In genomic region chr2:161858361-161858760, GRCm38 (mm10) we compare ENCODE assay signal across 23 mouse cellular contexts.
A peak's percentile ranks its signal among the peaks of the same experiment; 100 is the strongest.
DNase-seq lines count a peak whose midpoint lies in the region; ATAC-seq lines count a peak whose summit lies in the region.
"Had no signal": no experiment of that assay in that cellular context is flagged by ENCODE, and none has a peak within 500 bp of the region (broad histone marks: within the 10 kb centered on the region; RNA-seq: fewer than 3 reads in every experiment).

No protein-coding gene starts in this region.

- H3K4me2 ChIP-seq in kidney, embryonic 16.5 days (replicated peaks; ENCODE audit: low read depth, low read length), result no peak overlapping the region
- H3K4me2 ChIP-seq: embryonic facial prominence, embryonic 15.5 days; heart, embryonic 12.5 days; hindbrain, embryonic 15.5 days had no signal

- ATAC-seq in cerebellum, adult (ENCODE audit: insufficient number of reproducible peaks, low FRiP score, low TSS enrichment), result peak; percentile 31; the same call in 1 of the 2 replicates
- peak; percentile 57; the same call in 1 of the 2 replicates for ATAC-seq in frontal cortex, adult (ENCODE audit: low TSS enrichment)
- ATAC-seq in activated CD4-positive, CD25-positive, alpha-beta regulatory T cell, adult 4 months, result no peak
- ATAC-seq in kidney, embryonic 16.5 days (ENCODE audit: low FRiP score, low TSS enrichment), result no peak
- ATAC-seq: CD4-positive, CD25-positive, alpha-beta regulatory T cell, adult 4 months; forebrain, embryonic 16.5 days; inflammation-experienced regulatory T-cells, adult 6 months had no signal

- H3K4me1 ChIP-seq in kidney, embryonic 16.5 days (ENCODE audit: insufficient read depth, low read length), result no peaks in the 10 kb centered on the region
- H3K4me1 ChIP-seq: embryonic facial prominence, embryonic 15.5 days; heart, embryonic 12.5 days; hindbrain, embryonic 10.5 days; hindbrain, embryonic 15.5 days had no signal

- no peaks in the 10 kb centered on the region for H3K27me3 ChIP-seq in kidney, embryonic 16.5 days (ENCODE audit: insufficient read depth, low read length)
- H3K27me3 ChIP-seq: embryonic facial prominence, embryonic 15.5 days; heart, embryonic 12.5 days; hindbrain, embryonic 15.5 days had no signal

- no peak for DNase-seq in cerebellum, adult 11 months
- DNase-seq in frontal cortex, postnatal 14 days (ENCODE audit: low spot score in 2 of 2), result no peak
- DNase-seq in brain, adult 2 months (ENCODE audit: low read depth, low spot score), result peak; percentile 77
- peak; percentile 79 to 83 for DNase-seq in cerebellum, postnatal 10 days
- DNase-seq: adrenal gland, postnatal 10 days; B cell, adult 2 months; embryo, embryonic 11 days; gastrocnemius, adult 2 months; gastrocnemius, postnatal 25 days had no signal

- WGBS in kidney, embryonic 16.5 days, result 70% methylated on average over 1 of the region's 1 CpGs

- no peaks in the 10 kb centered on the region for H3K36me3 ChIP-seq in kidney, embryonic 16.5 days (ENCODE audit: insufficient read depth, low read length)
- H3K36me3 ChIP-seq: embryonic facial prominence, embryonic 15.5 days; forebrain, embryonic 10.5 days; G1E; heart, embryonic 12.5 days; hindbrain, embryonic 10.5 days; hindbrain, embryonic 15.5 days had no signal

- no peaks in the 10 kb centered on the region for H3K9me3 ChIP-seq in kidney, embryonic 16.5 days (ENCODE audit: low read length)
- H3K9me3 ChIP-seq: embryonic facial prominence, embryonic 15.5 days; forebrain, embryonic 10.5 days; heart, embryonic 12.5 days; hindbrain, embryonic 10.5 days; hindbrain, embryonic 15.5 days had no signal

- H3K27ac ChIP-seq in kidney, embryonic 16.5 days (ENCODE audit: low read length), result no peak overlapping the region
- H3K27ac ChIP-seq: embryonic facial prominence, embryonic 15.5 days; forebrain, embryonic 10.5 days; gastrocnemius, adult 2 months; hindbrain, embryonic 10.5 days; hindbrain, embryonic 15.5 days had no signal

- H3K4me3 ChIP-seq in kidney, embryonic 16.5 days (ENCODE audit: low read length), result no peak overlapping the region
- H3K4me3 ChIP-seq: embryonic facial prominence, embryonic 15.5 days; erythroblast, embryonic 14.5 days; forebrain, embryonic 10.5 days; gastrocnemius, adult 2 months; heart, embryonic 12.5 days; hindbrain, embryonic 10.5 days; hindbrain, embryonic 15.5 days had no signal

- H3K9ac ChIP-seq in kidney, embryonic 16.5 days (replicated peaks; ENCODE audit: low read length), result no peak overlapping the region
- H3K9ac ChIP-seq: embryonic facial prominence, embryonic 15.5 days; heart, embryonic 12.5 days; hindbrain, embryonic 15.5 days had no signal

Comparison
In these comparisons a context has a peak if more than half of its experiments do, and no peak if none do; other contexts are left out.
1. DNase-seq: peak in brain, adult 2 months (single experiment) and cerebellum, postnatal 10 days (2 of 2); none in cerebellum, adult 11 months (single experiment) and frontal cortex, postnatal 14 days (0 of 2).
2. ATAC-seq: peak in cerebellum, adult (single experiment) and frontal cortex, adult (single experiment); none in activated CD4-positive, CD25-positive, alpha-beta regulatory T cell, adult 4 months (single experiment) and kidney, embryonic 16.5 days (single experiment).